Mouse (Mus musculus) megakaryocyte, adult 5-6 weeks (primary cell): ENCODE measurements around the gene Il3ra. TPM values are rescaled to one million over a fixed set of nuclear protein-coding genes. Genes with fewer than 3 reads are reported as not detected.

Experiments used
- ATAC-seq: 2 replicates; pipeline ENCODE4 v1.8.0; 2016; ENCODE audit warnings: mild to moderate bottlenecking, inconsistent platforms; ENCODE audit not compliant: poor library complexity, severe bottlenecking
- total RNA-seq, 2 experiments: library from RNA; stranded (forward) in 1 of 2; stranded (reverse) in 1 of 2; fragments of 153-499, 151-499 nt in 1 of 2; fragments of 221-1000, 200-1000 nt in 1 of 2; gene quantifications; 2 replicates each; pipeline versions ENCODE4 v1.2.3 to v1.2.4; 2015 to 2017

Gene Il3ra
- total RNA-seq (2015) (17.5 and 18.3 TPM in 2 replicates), total RNA-seq (2017) (70.9 and 82.3 TPM in 2 replicates)

DNA sequence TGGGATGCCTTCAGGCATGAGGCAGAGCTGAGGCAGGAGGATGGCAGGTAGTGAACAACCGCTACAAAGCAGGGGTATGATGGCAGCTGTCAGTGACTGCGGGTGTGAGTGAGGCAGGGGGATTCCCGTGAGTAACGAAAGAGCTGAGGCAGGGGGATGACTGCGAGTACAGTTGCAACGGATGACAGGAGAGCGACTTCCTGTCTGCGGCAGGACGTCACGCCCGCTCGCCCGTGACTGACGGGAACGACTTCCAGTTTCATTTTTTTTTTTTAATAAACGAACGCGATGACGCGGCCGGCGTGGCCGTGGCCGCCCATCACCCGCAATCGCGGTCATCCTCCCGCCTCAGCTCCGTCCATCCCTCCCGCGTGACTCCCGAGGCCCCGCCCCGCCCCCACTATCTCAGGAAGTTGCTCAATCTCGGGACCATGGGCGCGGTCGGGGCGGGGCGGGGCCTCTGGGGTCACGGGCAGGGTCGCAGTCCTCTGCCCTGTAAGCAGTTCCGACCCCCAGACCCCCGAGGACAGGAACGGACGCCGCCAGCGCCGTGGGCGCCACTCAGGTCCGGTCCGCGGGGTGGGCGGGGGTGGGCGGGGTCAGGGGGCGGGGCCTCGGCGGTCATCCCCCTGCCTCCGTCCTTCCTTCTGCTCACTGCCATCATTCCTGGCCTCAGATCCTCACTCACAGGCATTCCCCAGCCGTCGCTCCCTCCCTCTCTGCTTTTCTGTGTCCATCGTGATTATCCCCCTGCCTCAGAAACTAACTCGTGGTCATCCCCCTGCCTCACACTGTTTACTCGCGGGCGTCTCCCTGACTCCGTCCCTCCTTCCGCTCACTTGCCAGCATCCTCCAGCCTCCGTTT lies at the start of gene Il3ra:
Gene Il3ra, plus strand, starts transcription at position 328 of the 865 bp plus-strand sequence.
- ATAC-seq = peak; percentile 56

DNA sequence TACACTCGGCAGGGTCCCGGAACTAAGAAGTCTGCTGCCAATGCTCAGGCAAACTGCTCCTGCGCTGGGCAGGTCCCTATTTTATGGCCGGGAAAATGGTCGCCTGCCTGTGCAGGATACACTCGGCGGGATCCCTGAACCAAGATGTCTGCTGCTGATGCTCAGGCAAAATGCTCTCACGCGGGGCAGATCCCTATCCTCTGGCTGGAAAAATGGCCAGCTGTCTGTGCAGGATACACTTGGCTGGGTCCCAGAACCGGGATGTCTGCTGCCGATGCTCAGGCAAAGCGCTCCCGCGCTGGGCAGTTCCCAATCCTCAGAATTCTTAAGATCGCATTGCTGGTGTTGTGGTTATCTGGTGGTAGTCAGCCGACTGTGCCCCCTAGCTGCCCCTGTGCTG lies 37.1 kb upstream of the Il3ra start:
- no peak for ATAC-seq

DNA sequence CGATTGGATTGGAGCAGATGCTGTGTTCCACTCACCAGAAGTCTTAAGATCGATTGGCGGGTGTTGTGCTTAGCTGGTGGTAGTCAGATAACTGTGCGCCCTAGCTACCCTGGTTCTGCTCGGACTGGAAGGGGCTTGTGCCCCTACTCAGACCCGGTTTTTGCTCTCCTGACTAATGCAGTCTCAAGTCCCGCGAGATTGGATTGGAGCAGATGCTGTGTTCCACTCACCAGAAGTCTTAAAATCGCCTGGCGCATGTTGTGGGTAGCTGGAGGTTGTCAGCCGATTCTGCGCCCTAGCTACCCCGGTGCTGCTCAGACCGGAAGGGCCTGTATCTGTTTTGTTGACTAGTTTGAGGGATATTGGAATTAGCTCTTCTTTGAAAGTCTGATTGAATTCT lies 36.7 kb upstream of the Il3ra start:
- no peak for ATAC-seq

DNA sequence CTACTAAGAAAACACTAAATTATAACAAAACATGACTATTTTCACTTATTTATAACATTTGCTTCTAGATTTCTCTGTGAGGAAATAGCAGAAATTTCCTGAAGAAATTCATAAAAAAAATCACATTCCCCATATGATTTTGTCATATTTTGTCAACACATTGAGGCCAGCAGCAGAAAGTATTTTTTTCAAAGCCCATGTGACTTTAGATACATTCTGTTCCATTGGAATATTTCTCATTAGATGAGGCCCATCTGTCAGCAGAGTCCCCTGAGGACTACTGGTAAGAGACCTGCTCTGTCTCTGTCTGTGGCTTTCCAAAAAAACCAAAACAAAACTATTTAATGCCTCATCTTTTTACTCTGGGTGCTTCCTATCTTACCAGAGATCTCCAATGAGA lies 23.5 kb upstream of the Il3ra start, which contains the start of gene Olfr31:
Gene Olfr31, plus strand, starts transcription at position 301 of the 400 bp plus-strand sequence.
- no peak for ATAC-seq

DNA sequence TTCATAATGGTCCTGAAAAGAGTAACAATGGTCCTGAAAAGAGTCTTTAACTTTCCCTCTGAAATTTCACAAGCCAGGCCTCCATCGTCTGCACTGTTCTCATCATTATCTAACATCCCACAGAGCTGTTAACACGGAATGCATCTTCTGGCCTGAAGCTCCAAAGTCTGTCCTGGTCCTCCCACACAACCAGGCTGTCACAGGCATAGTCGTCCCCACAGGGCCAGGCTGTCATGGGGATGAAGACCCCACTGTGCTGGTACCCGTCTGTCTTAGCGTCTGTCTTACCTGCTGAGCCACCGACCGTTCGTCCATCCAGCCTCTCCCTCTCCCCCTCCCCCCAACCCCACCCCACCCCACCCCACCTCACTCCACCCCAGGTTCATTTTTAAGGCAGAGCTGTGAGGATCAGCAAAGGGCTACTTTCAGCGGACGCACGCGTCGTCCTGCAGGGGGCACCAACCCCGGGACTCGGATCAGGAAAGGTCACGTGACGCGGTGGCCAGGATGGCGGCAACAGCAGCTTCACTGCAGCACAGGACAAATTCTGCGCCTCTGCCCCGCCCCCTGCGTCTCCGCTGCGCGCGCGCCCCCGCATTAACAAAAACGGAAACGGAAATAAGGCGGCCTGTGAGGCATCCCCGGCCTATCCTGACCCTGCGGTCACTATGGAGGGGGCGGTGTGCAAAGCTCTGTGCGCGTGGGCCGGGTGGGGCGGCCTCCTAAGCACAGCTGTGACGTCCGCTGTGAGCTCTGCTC lies 783 bp upstream of the Il3ra start:
- ATAC-seq = peak; percentile 58

DNA sequence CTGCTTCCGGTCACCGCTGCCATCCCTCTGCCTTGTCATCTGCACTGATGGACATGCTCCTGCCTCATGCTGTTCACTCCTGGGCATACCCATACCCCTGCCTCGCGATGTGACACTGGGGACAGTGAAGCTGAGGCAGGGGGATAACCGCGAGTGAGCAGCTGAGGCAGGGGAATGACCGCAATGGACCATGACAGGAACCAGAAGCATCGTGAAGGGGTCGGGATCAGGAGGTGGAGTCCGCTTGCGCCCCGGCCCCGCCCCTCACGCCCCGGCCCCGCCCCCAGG lies 682 bp downstream of the Il3ra start:
- no peak for ATAC-seq

DNA sequence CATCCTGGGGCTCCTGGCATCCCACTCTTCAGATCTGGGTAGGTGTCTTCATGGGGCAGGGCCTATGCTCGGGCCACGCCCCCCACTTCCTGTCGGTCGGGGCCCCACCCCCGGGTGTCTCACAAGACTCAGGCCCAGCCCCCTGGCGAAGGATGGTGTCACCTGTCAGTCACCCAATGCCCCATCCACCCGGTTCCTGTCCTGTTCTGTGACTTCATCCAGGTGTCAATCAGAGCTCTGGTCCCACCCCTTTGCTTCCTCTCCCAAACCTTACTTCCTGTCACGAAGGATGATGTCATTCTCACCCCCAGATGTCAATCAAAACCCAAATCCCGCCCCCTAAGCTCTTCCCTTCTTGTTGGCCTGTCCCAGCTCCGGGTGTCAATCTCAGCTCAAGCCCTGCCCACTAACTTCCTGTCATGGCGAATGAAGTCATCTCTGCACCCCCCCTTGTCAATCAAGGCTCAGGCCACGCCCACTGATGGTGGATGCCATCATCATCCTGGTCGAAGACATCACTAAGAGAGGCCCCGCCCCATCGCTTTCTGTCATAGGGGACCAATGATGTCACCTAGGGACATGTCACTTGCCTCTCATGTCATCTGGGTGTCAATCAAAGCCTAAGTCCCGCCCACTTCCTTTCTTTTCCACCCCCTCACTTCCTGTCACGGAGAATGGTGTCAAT lies 1.2 kb downstream of the Il3ra start:
- no peak for ATAC-seq

DNA sequence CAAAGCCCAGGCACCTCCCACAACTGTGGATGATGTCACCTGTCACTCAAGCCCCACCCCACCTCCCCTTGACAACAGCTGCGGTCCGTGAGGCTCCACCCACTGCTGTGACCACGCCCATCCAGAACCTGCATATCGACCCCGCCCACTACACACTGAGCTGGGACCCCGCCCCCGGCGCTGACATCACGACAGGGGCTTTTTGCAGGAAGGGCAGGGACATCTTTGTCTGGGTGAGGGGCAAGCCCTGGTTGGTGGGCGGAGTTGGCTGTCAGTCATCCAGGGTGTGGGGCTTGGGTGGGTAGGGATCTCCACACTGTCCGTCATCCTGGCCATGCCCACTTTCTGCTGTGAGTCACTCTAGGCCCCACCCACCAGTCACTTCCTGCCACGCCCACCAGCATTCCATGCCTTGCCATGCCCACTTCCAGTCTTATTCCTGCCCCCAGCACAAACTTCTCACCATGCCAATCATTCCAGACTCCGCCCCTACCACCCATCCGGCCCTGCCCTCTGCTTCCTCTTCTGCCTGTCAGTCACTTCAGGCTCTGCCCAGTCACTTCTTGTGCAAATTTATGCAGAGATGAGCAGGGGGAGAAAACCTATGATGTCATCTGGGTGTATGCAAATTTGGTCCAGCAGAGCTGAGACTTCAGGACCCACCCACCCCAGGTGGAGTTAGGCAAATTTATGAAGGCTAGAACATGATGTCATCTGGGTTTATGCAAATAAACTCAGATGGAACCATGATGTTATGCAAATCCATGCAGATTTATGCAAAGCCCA lies 2.0 kb downstream of the Il3ra start:
- peak; percentile 11 for ATAC-seq

DNA sequence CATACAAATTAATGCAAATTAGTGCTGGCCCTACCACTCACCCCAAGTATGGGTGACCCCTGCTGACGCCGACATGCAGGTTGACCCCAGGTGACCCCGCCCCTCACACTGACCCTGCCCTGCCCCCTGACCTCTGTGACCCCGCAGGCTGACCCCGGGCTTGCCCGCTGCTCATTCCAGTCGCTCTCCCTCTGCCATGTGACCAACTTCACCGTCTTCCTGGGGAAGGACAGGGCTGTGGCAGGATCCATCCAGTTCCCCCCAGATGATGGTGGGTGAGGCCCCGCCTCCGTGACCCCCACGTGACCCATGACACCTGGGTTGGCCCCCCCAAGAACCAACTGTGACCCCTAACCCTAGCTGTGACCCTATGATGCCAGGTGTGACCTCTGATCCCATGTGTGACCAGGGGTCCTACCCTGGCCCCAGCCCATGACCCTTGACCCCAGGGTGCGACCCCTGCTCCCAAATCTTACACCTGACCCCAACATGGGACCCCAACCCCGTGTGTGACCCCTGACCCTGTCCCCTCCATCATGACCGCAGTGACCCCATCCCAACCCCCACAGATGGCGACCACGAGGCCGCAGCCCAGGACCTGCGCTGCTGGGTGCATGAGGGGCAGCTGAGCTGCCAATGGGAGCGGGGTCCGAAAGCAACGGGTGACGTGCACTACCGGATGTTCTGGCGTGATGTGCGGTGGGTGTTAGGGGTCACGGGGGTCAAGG lies 2.8 kb downstream of the Il3ra start:
- ATAC-seq = no peak

DNA sequence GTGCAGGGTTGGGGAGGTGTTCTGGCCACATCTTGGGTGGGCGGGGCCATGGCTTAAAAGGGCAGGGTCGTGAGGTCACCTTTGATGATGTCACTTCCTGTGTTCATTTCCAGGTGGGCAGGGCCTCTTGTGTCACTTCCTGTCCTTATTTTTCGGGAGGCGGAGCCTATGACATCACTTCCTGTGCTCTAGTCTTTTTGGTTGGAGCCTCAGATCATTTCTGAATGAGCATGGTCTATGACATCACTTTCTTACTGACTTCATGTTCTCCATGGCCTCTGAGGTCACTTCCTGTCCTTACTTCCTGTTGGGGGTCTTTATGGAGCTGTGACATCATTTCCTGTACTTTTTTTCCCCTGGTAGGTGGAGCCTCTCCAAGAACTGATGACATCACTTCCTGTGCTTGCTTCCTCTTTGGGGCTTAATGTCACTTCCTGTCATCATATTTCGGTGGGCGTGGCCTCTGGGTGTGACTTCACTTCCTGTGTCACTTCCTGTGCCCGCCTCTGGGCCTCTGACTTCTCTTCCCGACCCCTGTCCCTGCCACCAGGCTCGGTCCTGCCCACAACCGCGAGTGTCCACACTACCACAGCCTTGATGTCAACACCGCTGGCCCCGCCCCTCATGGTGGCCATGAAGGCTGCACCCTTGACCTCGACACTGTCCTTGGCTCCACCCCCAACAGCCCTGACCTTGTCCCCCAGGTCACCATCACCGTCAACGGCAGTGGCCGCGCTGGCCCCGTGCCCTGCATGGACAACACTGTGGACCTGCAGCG lies 3.6 kb downstream of the Il3ra start:
- peak; percentile 3; the same call in 1 of the 2 replicates for ATAC-seq

DNA sequence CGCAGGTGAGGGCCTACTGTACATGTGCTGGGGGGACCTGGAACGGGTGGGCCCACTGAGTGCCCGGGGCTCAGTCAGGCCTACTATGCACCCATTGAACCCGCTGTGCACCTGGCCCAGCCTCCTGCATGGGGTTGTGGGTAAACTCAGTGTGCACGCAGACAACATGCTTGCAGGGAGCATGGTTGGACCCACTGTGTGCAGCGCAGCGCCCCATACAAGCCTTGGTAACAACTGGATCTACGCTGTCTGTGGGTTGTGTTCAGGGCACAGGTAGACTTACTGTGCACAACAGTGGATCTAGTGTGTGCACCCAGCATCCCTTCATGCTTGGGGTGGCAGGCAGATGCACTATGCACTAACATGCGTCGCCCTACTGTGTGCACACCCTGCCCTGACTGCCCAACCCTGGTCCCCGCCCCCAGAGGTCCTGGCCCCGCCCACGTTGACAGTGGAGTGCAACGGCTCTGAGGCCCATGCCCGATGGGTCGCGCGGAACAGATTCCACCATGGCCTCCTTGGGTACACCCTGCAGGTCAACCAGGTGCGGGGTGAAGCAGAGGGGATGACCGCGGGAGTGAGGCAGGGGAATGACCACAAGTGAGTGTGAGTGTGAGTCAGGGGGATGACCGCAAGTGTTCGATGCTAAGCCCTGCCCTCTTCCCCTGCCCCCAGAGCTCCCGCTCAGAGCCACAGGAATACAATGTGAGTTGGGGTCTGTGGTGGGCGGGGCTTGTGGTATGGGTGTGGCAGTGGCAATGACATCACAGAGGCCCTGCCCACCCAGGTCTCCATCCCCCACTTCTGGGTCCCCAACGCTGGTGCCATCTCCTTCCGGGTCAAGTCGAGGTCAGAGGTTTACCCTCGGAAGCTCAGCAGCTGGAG lies 4.4 kb downstream of the Il3ra start:
- ATAC-seq = no peak

DNA sequence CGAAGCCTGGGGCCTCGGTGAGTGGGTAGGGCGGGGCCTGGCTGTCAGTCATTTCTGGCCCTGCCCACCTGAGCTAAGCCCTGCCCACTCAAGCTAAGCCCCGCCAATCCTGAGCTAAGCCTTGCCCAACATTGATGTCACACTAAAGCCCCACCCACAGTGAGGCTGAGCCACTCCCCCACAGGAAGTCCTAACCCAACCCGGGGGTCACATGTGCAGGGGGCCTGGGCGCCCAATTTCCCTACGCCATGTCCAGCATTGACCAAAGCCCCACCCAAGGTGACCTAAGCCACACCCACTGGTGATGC lies 5.0 kb downstream of the Il3ra start:
- ATAC-seq = no peak

DNA sequence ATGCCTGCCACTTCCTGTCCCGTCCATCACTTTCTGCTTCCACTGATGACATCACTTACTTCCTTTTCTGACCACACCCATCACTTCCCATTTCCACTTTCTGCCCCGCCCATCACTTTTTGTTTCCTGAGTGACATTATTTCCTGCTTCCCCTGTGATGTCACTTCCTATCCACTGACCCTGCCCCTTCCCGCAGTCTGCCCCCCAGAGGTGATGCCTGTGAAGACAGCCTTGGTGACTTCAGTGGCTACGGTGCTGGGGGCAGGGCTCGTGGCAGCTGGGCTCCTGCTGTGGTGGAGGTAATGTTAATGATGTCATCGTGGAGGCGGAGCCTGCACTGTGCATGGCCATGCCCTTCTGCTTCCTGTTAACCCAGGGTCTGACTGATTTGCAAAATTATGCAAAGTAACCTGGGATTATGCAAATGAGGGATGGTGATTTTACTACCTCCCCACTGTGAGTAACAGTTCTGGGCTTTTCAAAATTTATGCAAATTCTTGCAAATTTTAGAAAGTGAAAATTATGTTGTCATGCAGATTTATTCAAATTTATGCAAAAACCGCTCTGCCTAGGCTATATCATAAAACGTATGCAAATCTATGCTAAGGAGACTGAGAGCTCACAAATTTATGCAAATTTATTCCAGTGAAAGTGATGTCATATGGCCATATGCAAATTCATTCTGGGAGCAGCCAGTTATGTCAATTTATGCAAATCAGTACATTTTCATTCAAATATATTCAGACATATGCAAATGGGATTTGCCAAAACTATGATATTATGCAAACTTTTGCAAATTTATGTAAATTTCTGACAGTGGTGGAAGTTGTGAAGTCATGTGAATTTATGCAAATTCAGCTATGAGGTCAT lies 5.9 kb downstream of the Il3ra start:
- ATAC-seq = peak; percentile 16

DNA sequence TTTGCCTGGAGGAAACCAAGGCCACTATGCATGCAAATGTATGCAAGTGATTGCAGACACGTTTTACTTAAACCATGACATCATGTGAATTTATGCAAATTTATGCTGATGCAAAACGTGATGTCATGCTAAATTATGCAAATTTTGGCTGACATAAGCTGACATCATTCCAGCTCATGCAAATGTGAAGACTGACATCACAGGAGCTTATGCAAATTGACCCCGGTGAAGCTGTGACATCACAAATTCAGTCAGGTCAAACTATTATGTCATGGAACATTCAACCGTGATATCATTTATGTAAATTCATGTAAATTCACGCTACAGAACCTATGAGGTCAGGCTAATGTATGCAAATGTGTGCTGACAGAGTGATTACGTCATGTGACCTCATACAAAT lies 6.5 kb downstream of the Il3ra start:
- ATAC-seq = no peak

DNA sequence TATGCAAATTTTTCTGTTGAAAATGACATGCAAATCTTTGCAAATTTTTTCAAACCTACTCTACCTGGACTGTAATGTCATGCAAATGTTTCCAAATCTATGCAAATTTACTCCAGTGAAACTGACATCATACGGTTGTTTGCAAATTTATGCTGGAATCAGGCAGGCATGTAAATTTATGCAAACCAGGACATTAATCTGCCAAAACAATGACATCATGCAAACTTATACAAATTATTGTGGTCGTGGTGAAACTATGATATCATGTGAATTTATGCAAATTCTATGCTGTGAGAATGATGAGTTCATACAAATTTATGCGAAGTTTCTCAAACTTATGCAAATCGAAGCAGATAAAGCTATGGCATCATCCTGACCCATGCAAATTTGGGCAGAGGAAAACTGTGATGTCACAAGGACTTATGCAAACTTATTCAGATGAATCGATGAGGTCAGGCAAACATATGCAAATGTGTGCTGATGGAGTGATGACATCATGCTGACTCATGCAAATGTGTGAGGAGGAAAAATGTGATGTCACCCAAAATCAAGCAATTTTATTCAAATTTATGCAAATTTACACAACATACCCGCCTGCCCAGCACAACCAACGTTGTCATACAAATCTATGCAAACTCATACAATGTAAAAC lies 7.1 kb downstream of the Il3ra start:
- ATAC-seq = no peak

DNA sequence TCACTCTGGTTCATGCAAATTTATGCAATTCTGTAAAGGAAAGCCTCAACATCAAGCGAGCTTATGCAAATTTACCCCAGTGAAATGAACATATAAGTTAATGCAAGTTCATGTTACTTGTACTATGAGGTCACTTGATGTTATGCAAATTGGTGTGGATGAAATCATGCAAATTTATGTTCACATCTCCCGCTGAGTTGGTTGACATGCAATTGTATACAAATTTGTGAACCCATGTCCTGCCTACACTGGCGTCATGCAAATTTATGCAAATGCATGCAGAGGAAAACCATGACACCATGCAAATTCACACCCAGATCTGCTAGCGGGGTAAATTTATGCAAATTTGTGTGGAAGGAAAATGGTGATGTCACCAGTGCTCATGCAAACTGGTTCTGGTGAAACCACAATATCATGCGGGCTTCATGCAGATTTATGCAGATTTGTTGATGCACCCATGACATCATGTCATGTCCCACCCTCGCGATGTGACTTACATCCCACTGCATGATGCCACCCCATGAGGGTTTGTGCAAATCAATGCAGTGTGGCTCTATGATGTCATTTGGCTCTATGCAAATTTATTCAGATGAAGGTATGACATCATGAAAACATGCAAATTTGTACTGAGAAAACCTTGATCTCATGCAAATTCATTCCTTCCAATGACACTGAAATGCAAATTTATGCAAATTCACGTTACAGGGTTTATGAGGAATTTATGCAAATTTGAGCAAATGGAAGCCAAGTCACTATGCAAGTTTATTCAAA lies 7.8 kb downstream of the Il3ra start:
- no peak for ATAC-seq
